Mouse (Mus musculus) limb, embryonic 15.5 days (tissue): ENCODE results near the gene Pex3. TPM values are rescaled to one million over a fixed set of nuclear protein-coding genes. Genes with fewer than 3 reads are reported as not detected.
A peak's percentile ranks its signal among the peaks of the same experiment; 100 is the strongest.

Experiments
- ATAC-seq: fragments of 200-750 bp; cut with Nextera tagmentation; 2 replicates; pipeline ENCODE4 v1.8.0; 2017; ENCODE audit warnings: low read depth, moderate TSS enrichment; ENCODE audit not compliant: insufficient number of reproducible peaks, low FRiP score, low TSS enrichment
- H3K27ac ChIP-seq: fragments of 300-500 bp; sonication (generic); 2 replicates; pipeline ENCODE4 v1.5.1; 2015; ENCODE audit warnings: moderate library complexity, mild to moderate bottlenecking, inconsistent platforms
- H3K27me3 ChIP-seq: fragments of 300-500 bp; sonication (generic); 2 replicates; pipeline ENCODE4 v1.6.1; 2015; ENCODE audit warnings: inconsistent platforms
- H3K36me3 ChIP-seq: fragments of 300-500 bp; sonication (generic); 2 replicates; pipeline ENCODE4 v1.6.1; 2015; ENCODE audit warnings: inconsistent platforms
- H3K4me1 ChIP-seq: fragments of 300-500 bp; sonication (generic); 2 replicates; pipeline ENCODE4 v1.6.1; 2015; ENCODE audit warnings: inconsistent platforms
- H3K4me2 ChIP-seq: fragments of 300-500 bp; sonication (generic); 2 replicates; pipeline ENCODE4 v1.6.1; 2015; ENCODE audit warnings: mild to moderate bottlenecking, inconsistent platforms
- H3K4me3 ChIP-seq: fragments of 300-500 bp; sonication (generic); 2 replicates; pipeline ENCODE4 v1.5.1; 2015; ENCODE audit warnings: mild to moderate bottlenecking, inconsistent platforms
- H3K9ac ChIP-seq: fragments of 300-500 bp; sonication (generic); 2 replicates; pipeline ENCODE4 v1.6.1; 2015; ENCODE audit warnings: inconsistent platforms
- H3K9me3 ChIP-seq: fragments of 300-500 bp; sonication (generic); 2 replicates; pipeline ENCODE4 v1.6.1; 2016; ENCODE audit warnings: inconsistent platforms
- WGBS: fragments of 180-500 bp; shearing (Covaris S2); methylation state at CpG from one replicate; pipeline ENCODE4 v1.1.7; 2015; 5-methylcytosine and 5-hydroxymethylcytosine counted together
- polyA plus RNA-seq: library from polyadenylated mRNA; unstranded; fragments of >200 nt; fragmentation: Nextera tagmentation; extraction: Ambion mirVana; gene quantifications from 2 replicates; pipeline ENCODE4 v1.2.1, GENCODE M21; 2015

Gene Pex3
- polyA plus RNA-seq, 1 experiment from 2014 or later, result 27.8 TPM

DNA sequence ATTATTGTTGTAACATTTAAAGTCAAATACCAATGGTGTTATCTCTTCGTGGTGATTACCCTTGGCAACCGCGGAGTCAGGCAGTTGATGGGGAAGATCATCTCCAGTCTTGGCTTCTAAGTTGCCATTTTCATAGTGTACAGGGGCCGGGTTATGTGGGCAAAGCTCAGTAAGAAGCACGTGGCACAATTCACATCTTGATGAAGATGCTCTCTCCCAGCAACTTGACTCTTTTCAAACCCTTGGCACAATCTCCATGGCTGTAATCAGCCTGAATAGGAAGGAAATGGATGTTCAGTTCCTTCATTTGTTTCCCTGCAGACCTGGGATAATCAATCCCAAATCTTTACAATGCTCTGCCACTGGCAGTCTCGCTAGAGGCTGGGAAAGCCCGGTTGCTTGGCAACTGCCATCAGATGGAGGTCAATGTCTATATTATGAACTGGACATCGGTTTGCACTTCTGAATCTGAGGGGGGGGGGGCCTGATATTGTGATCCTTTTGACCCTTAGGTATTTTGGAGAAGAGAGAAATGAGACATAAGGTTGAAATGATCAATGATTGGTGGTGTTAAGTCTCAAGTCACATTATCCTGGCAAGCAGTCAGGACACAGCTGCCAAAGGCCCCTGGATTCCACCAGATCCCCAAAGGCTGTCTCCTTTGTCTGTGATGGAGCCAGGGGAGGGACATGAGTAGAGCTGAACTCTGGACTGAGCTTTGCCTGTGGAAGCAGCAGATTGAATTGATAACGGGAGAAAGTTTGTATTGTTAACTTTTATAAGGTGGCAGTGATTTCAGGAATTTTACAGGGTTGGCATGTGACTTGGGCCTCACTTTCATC, 18.0 kb upstream of the Pex3 start:
- peaks cover 29% of the 10 kb centered on the region; the same call in 1 of the 2 replicates for H3K4me1 ChIP-seq
- H3K27ac ChIP-seq, result no peak overlapping the region
- no peak overlapping the region for H3K4me3 ChIP-seq
- no peak for ATAC-seq
- no peak overlapping the region for H3K9ac ChIP-seq
- WGBS, result 56% methylated on average over 9 of the region's 9 CpGs
- H3K27me3 ChIP-seq, result 0 out of 2 replicates have a peak, but pooled peaks cover 13% of the 10 kb centered on the region
- no peak overlapping the region for H3K4me2 ChIP-seq
- no peaks in the 10 kb centered on the region for H3K9me3 ChIP-seq
- no peaks in the 10 kb centered on the region for H3K36me3 ChIP-seq

- 33% methylated on average over 7 of the region's 7 CpGs for WGBS
- peaks cover 31% of the 10 kb centered on the region for H3K4me1 ChIP-seq
Measured at GRCm38 (mm10) chr10:13569818-13570217, 16.9 kb upstream of the Pex3 start.

DNA sequence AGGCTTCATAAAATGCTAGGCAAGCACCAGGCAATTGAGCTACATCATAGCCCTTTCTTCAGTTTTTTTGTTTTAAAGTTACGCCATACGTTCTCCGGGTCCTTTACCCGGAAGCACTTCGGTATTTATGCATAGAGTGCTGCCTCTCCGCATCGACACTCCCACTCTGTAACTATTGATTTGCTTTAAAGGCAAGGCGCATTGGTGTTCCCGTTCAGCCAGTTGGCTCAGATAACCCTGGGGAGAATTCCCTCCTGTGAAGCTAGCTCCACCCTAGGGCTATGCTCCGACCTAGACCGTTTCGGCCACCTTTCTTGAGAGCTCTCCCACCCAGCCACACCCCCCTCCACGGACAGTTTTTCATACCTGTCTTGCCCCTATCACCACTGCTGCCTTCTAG, 13.5 kb upstream of the Pex3 start:
- 51% methylated on average over 13 of the region's 13 CpGs for WGBS
- Histone ChIP-seq H3K27ac (no peak overlapping the region), H3K4me1 (peaks cover 31% of the 10 kb centered on the region), H3K27me3 (0 out of 2 replicates have a peak, but pooled peaks cover 10% of the 10 kb centered on the region), H3K4me3 (no peak overlapping the region), H3K9ac (no peak overlapping the region), H3K4me2 (no peak overlapping the region), H3K36me3 (peaks cover 20% of the 10 kb centered on the region; the same call in 1 of the 2 replicates), H3K9me3 (no peaks in the 10 kb centered on the region)
- ATAC-seq, result no peak

More at GRCm38 (mm10) chr10:13569818-13570217, 16.9 kb upstream of the Pex3 start:
- ATAC-seq, result no peak
- 0 out of 2 replicates have a peak, but pooled peaks cover 10% of the 10 kb centered on the region for H3K27me3 ChIP-seq
- no peaks in the 10 kb centered on the region for H3K36me3 ChIP-seq
- no peak overlapping the region for H3K4me2 ChIP-seq
- H3K4me3 ChIP-seq, result no peak overlapping the region
- no peak overlapping the region for H3K27ac ChIP-seq
- H3K9me3 ChIP-seq, result no peaks in the 10 kb centered on the region
- no peak overlapping the region for H3K9ac ChIP-seq

GRCm38 (mm10) chr10:13565080-13565448, 12.1 kb upstream of the Pex3 start:
- 0 out of 2 replicates have a peak, but pooled peaks cover 10% of the 10 kb centered on the region for H3K27me3 ChIP-seq
- H3K27ac ChIP-seq, result no peak overlapping the region
- peaks cover 20% of the 10 kb centered on the region for H3K4me1 ChIP-seq
- H3K36me3 ChIP-seq, result peaks cover 32% of the 10 kb centered on the region; the same call in 1 of the 2 replicates
- H3K9ac ChIP-seq, result no peak overlapping the region
- peak overlapping the region; percentile 29 for H3K4me3 ChIP-seq
- WGBS, result 13% methylated on average over 8 of the region's 8 CpGs
- no peak for ATAC-seq
- no peaks in the 10 kb centered on the region for H3K9me3 ChIP-seq
- peak overlapping the region; percentile 44 for H3K4me2 ChIP-seq

- Histone ChIP-seq H3K27me3 (0 out of 2 replicates have a peak, but pooled peaks cover 10% of the 10 kb centered on the region), H3K4me2 (peak overlapping the region; percentile 44), H3K4me1 (peaks cover 17% of the 10 kb centered on the region), H3K27ac (no peak overlapping the region), H3K36me3 (peaks cover 33% of the 10 kb centered on the region; the same call in 1 of the 2 replicates), H3K9ac (no peak overlapping the region), H3K9me3 (no peaks in the 10 kb centered on the region), H3K4me3 (peak overlapping the region; percentile 29)
- 24% methylated on average over 24 of the region's 24 CpGs for WGBS
- ATAC-seq, result no peak
Measured at GRCm38 (mm10) chr10:13564364-13565079, 11.6 kb upstream of the Pex3 start.

GRCm38 (mm10) chr10:13560014-13560674, 7.2 kb upstream of the Pex3 start:
- Histone ChIP-seq H3K9ac (no peak overlapping the region), H3K27ac (no peak overlapping the region), H3K9me3 (no peaks in the 10 kb centered on the region), H3K4me1 (peaks cover 8% of the 10 kb centered on the region; the same call in 1 of the 2 replicates), H3K4me3 (no peak overlapping the region), H3K4me2 (no peak overlapping the region), H3K27me3 (no peaks in the 10 kb centered on the region), H3K36me3 (peaks cover 36% of the 10 kb centered on the region; the same call in 1 of the 2 replicates)
- ATAC-seq, result no peak
- 91% methylated on average over 13 of the region's 13 CpGs for WGBS

DNA sequence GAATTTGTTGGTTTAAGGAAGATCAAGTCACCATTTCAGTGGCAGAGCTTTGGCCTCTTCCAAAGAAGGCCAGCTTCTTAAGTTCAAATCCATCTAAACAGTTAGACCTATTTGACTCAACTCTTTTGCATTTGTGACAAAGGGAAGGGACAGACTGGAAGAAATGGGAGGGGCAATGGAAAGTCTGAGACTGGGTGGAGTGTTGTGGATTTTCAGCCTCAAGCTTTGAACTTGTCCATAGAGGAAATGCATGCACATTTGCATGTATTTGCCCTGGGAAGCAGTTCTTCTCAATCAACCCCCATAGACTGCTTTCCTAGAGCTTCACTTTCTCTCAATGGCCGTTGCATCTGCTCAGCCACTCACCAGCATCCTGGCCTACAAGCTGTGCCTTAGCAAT, 1.4 kb upstream of the Pex3 start:
- no peak for ATAC-seq
- H3K4me1 ChIP-seq, result peaks cover 8% of the 10 kb centered on the region; the same call in 1 of the 2 replicates
- whole genome bisulfite sequencing, result 97% methylated on average over 1 of the region's 1 CpGs

GRCm38 (mm10) chr10:13553498-13553985, 600 bp upstream of the Pex3 start:
- Histone ChIP-seq H3K9ac (peak overlapping the region; percentile 72), H3K9me3 (no peaks in the 10 kb centered on the region), H3K36me3 (no peaks in the 10 kb centered on the region), H3K4me2 (peak overlapping the region; percentile 59), H3K4me3 (peak overlapping the region; percentile 70), H3K27ac (peak overlapping the region; percentile 82), H3K4me1 (peaks cover 8% of the 10 kb centered on the region; the same call in 1 of the 2 replicates), H3K27me3 (no peaks in the 10 kb centered on the region)
- WGBS, result 27% methylated on average over 10 of the region's 10 CpGs
- no peak for ATAC-seq

More for the DNA sequence above, 1.4 kb upstream of the Pex3 start:
- H3K36me3 ChIP-seq, result 0 out of 2 replicates have a peak, but pooled peaks cover 2% of the 10 kb centered on the region
- no peak overlapping the region for H3K4me2 ChIP-seq
- H3K27ac ChIP-seq, result no peak overlapping the region
- H3K9ac ChIP-seq, result no peak overlapping the region
- no peaks in the 10 kb centered on the region for H3K27me3 ChIP-seq
- no peaks in the 10 kb centered on the region for H3K9me3 ChIP-seq
- H3K4me3 ChIP-seq, result no peak overlapping the region

- 94% methylated on average over 5 of the region's 5 CpGs for WGBS
- H3K4me1 ChIP-seq, result no peaks in the 10 kb centered on the region
- no peak overlapping the region for H3K4me2 ChIP-seq
- H3K27me3 ChIP-seq, result no peaks in the 10 kb centered on the region
- no peak overlapping the region for H3K9ac ChIP-seq
- no peak for ATAC-seq
- no peaks in the 10 kb centered on the region for H3K9me3 ChIP-seq
- H3K4me3 ChIP-seq, result no peak overlapping the region
- H3K36me3 ChIP-seq, result peaks cover 31% of the 10 kb centered on the region
- H3K27ac ChIP-seq, result no peak overlapping the region
Measured at GRCm38 (mm10) chr10:13541721-13542120, 11.2 kb downstream of the Pex3 start.

- WGBS, result 87% methylated on average over 7 of the region's 7 CpGs
- H3K4me1 ChIP-seq, result no peaks in the 10 kb centered on the region
- no peak overlapping the region for H3K4me2 ChIP-seq
Measured at GRCm38 (mm10) chr10:13539769-13540333, 13.1 kb downstream of the Pex3 start.

GRCm38 (mm10) chr10:13536706-13537105, 16.2 kb downstream of the Pex3 start:
- Histone ChIP-seq H3K4me3 (no peak overlapping the region), H3K4me2 (no peak overlapping the region), H3K27ac (no peak overlapping the region), H3K4me1 (no peaks in the 10 kb centered on the region), H3K36me3 (peaks cover 42% of the 10 kb centered on the region), H3K9me3 (no peaks in the 10 kb centered on the region), H3K27me3 (no peaks in the 10 kb centered on the region), H3K9ac (no peak overlapping the region)
- WGBS, result 96% methylated on average over 7 of the region's 7 CpGs
- no peak for ATAC-seq

More at GRCm38 (mm10) chr10:13539769-13540333, 13.1 kb downstream of the Pex3 start:
- Histone ChIP-seq H3K27me3 (no peaks in the 10 kb centered on the region), H3K4me3 (no peak overlapping the region), H3K9me3 (no peaks in the 10 kb centered on the region), H3K36me3 (peaks cover 35% of the 10 kb centered on the region), H3K27ac (no peak overlapping the region), H3K9ac (no peak overlapping the region)
- ATAC-seq, result no peak
